Mouse (Mus musculus) testis, adult 2 months (tissue): ENCODE measurements around the gene Cryzl2.

Experiments used
- CTCF ChIP-seq: fragments of 200-500 bp; IDR thresholded peaks from 2 replicates; pipeline ENCODE4 v1.5.1; 2012; ENCODE audit warnings: low read depth, mild to moderate bottlenecking, inconsistent platforms, low read length, moderate library complexity; ENCODE audit not compliant: control insufficient read depth, insufficient read depth, insufficient replicate concordance
- POLR2A ChIP-seq: fragments of 200-500 bp; IDR thresholded peaks from 2 replicates; pipeline ENCODE4 v1.6.1; 2012; ENCODE audit warnings: low read depth, mild to moderate bottlenecking, inconsistent platforms, low read length, moderate library complexity; ENCODE audit not compliant: control insufficient read depth

GRCm38 (mm10) chr1:157507814-157508213 lies 49.4 kb downstream of the Cryzl2 start:
- TF ChIP-seq POLR2A (no peak), CTCF (no peak)
